27 mouse cellular contexts compared by ENCODE assay signal in genomic region chr2:17181597-17181996, GRCm38 (mm10).
DNase-seq lines count a peak whose midpoint lies in the region; ATAC-seq and TF ChIP-seq lines count a peak whose summit lies in the region.
"Had no signal": no experiment of that assay in that cellular context is flagged by ENCODE, and none has a peak within 500 bp of the region (broad histone marks: within the 10 kb centered on the region; RNA-seq: fewer than 3 reads in every experiment).

No protein-coding gene starts in this region.

- no peak for DNase-seq in lung, embryonic 14.5 days
- no peak for DNase-seq in lung, adult 2 months
- DNase-seq in ES-CJ7 (ENCODE audit: low read depth, low spot score): peak; percentile 37
- peak; percentile 5 for DNase-seq in brain, embryonic 14.5 days (ENCODE audit: low read depth)
- DNase-seq in kidney, adult 11 months: no peak
- DNase-seq: adrenal gland, adult 8-10 months; cerebellum, adult 8-10 months; cerebellum, postnatal 25 days; gastrocnemius, adult 2 months; gastrocnemius, postnatal 36 days; heart, postnatal 14 days; kidney, postnatal 4 days; layer of hippocampus, adult 9-11 months; lung, adult 18-20 months; right cerebral cortex, postnatal 4 days; thymus, adult 2 months; thymus, postnatal 36 days had no signal

- no peaks in the 10 kb centered on the region for H3K4me1 ChIP-seq in intestine, postnatal 0 days (replicated peaks; ENCODE audit: control insufficient read depth, insufficient read depth, low read length)
- no peaks in the 10 kb centered on the region for H3K4me1 ChIP-seq in intestine, embryonic 16.5 days (ENCODE audit: control insufficient read depth, insufficient read depth, low read length)
- H3K4me1 ChIP-seq in lung, embryonic 14.5 days (ENCODE audit: insufficient read depth): no peaks in the 10 kb centered on the region
- no peaks in the 10 kb centered on the region for H3K4me1 ChIP-seq in lung, adult 2 months (ENCODE audit: control insufficient read depth, insufficient read depth, low read length)
- H3K4me1 ChIP-seq: forebrain, embryonic 15.5 days; hindbrain, embryonic 10.5 days; hindbrain, embryonic 15.5 days; intestine, embryonic 15.5 days; limb, embryonic 13.5 days; liver, embryonic 12.5 days; neural tube, embryonic 13.5 days had no signal

- no peak for ATAC-seq in intestine, postnatal 0 days
- no peak for ATAC-seq in intestine, embryonic 16.5 days
- ATAC-seq in lung, embryonic 14.5 days (ENCODE audit: insufficient read depth): no peak
- ATAC-seq: forebrain, embryonic 15.5 days; intestine, embryonic 15.5 days; liver, embryonic 12.5 days had no signal

- no peaks in the 10 kb centered on the region for H3K36me3 ChIP-seq in intestine, postnatal 0 days (ENCODE audit: control insufficient read depth, insufficient read depth)
- no peaks in the 10 kb centered on the region for H3K36me3 ChIP-seq in intestine, embryonic 16.5 days (ENCODE audit: control insufficient read depth, insufficient read depth, low read length)
- no peaks in the 10 kb centered on the region for H3K36me3 ChIP-seq in lung, embryonic 14.5 days (ENCODE audit: insufficient read depth)
- H3K36me3 ChIP-seq: forebrain, embryonic 15.5 days; hindbrain, embryonic 10.5 days; hindbrain, embryonic 15.5 days; intestine, embryonic 15.5 days; limb, embryonic 13.5 days; liver, embryonic 12.5 days; neural tube, embryonic 13.5 days had no signal

- 80% methylated on average over 2 of the region's 2 CpGs for WGBS in intestine, postnatal 0 days
- 87% methylated on average over 2 of the region's 2 CpGs for WGBS in intestine, embryonic 16.5 days
- WGBS in lung, embryonic 14.5 days: 90% methylated on average over 2 of the region's 2 CpGs
- WGBS in lung, adult 2 months: 88% methylated on average over 2 of the region's 2 CpGs

- no peaks in the 10 kb centered on the region for H3K9me3 ChIP-seq in intestine, postnatal 0 days (ENCODE audit: control insufficient read depth)
- no peaks in the 10 kb centered on the region for H3K9me3 ChIP-seq in intestine, embryonic 16.5 days (ENCODE audit: control insufficient read depth, low read length)
- no peaks in the 10 kb centered on the region for H3K9me3 ChIP-seq in lung, embryonic 14.5 days (ENCODE audit: low read depth, low read length)
- H3K9me3 ChIP-seq: forebrain, embryonic 15.5 days; hindbrain, embryonic 10.5 days; hindbrain, embryonic 15.5 days; intestine, embryonic 15.5 days; limb, embryonic 13.5 days; liver, embryonic 12.5 days; neural tube, embryonic 13.5 days had no signal

- TF ChIP-seq CTCF in intestine, postnatal 0 days (IDR thresholded peaks at IDR 0.05; ENCODE audit: low read depth): peak; percentile 17; the same call in 1 of the 2 replicates
- TF ChIP-seq CTCF in lung, embryonic 14.5 days (IDR thresholded peaks at IDR 0.05; ENCODE audit: low read depth): peak; percentile 39; the same call in 1 of the 2 replicates
- TF ChIP-seq CTCF in lung, adult 2 months (IDR thresholded peaks at IDR 0.05; ENCODE audit: insufficient read depth, low read length): no peak
- no peak for TF ChIP-seq CTCF in brain, embryonic 14.5 days (IDR thresholded peaks at IDR 0.05; ENCODE audit: borderline replicate concordance, extremely low read depth, insufficient read depth, insufficient read length)

- no peak overlapping the region for H3K4me3 ChIP-seq in intestine, postnatal 0 days (ENCODE audit: low read depth, low read length)
- H3K4me3 ChIP-seq in intestine, embryonic 16.5 days (ENCODE audit: low read length): no peak overlapping the region
- H3K4me3 ChIP-seq in lung, embryonic 14.5 days (ENCODE audit: low read depth, low read length): no peak overlapping the region
- no peak overlapping the region for H3K4me3 ChIP-seq in lung, adult 2 months (replicated peaks; ENCODE audit: extremely low read depth, low read depth, low read length)
- H3K4me3 ChIP-seq: forebrain, embryonic 15.5 days; gastrocnemius, adult 2 months; hindbrain, embryonic 10.5 days; hindbrain, embryonic 15.5 days; intestine, embryonic 15.5 days; limb, embryonic 13.5 days; liver, embryonic 12.5 days; neural tube, embryonic 13.5 days had no signal

- TF ChIP-seq POLR2A in lung, adult 2 months (IDR thresholded peaks at IDR 0.05; ENCODE audit: borderline replicate concordance, extremely low read depth, low read depth, low read length): no peak
- no peak for TF ChIP-seq POLR2A in brain, embryonic 14.5 days (IDR thresholded peaks at IDR 0.05; ENCODE audit: borderline replicate concordance, extremely low read depth, insufficient read depth, insufficient read length, poor library complexity, severe bottlenecking)

- H3K27me3 ChIP-seq in intestine, postnatal 0 days (replicated peaks; ENCODE audit: control insufficient read depth, insufficient read depth, low read length): no peaks in the 10 kb centered on the region
- no peaks in the 10 kb centered on the region for H3K27me3 ChIP-seq in intestine, embryonic 16.5 days (replicated peaks; ENCODE audit: control insufficient read depth, insufficient read depth, low read length)
- no peaks in the 10 kb centered on the region for H3K27me3 ChIP-seq in lung, embryonic 14.5 days (ENCODE audit: insufficient read depth, low read length)
- H3K27me3 ChIP-seq: forebrain, embryonic 15.5 days; hindbrain, embryonic 15.5 days; intestine, embryonic 15.5 days; limb, embryonic 13.5 days; liver, embryonic 12.5 days; neural tube, embryonic 13.5 days had no signal

- H3K9ac ChIP-seq in intestine, postnatal 0 days (ENCODE audit: low read depth, low read length): no peak overlapping the region
- no peak overlapping the region for H3K9ac ChIP-seq in intestine, embryonic 16.5 days (ENCODE audit: low read depth, low read length)
- no peak overlapping the region for H3K9ac ChIP-seq in lung, embryonic 14.5 days
- H3K9ac ChIP-seq: forebrain, embryonic 15.5 days; hindbrain, embryonic 15.5 days; intestine, embryonic 15.5 days; limb, embryonic 13.5 days; liver, embryonic 12.5 days; neural tube, embryonic 13.5 days had no signal

- H3K4me2 ChIP-seq in intestine, postnatal 0 days (replicated peaks; ENCODE audit: low read depth): no peak overlapping the region
- H3K4me2 ChIP-seq in intestine, embryonic 16.5 days (ENCODE audit: low read depth, low read length): no peak overlapping the region
- H3K4me2 ChIP-seq in lung, embryonic 14.5 days: no peak overlapping the region
- H3K4me2 ChIP-seq: forebrain, embryonic 15.5 days; hindbrain, embryonic 15.5 days; intestine, embryonic 15.5 days; limb, embryonic 13.5 days; liver, embryonic 12.5 days; midbrain, embryonic 11.5 days; neural tube, embryonic 13.5 days had no signal

- H3K27ac ChIP-seq in intestine, postnatal 0 days (ENCODE audit: low read depth, low read length): no peak overlapping the region
- no peak overlapping the region for H3K27ac ChIP-seq in intestine, embryonic 16.5 days (ENCODE audit: low read length)
- H3K27ac ChIP-seq in lung, embryonic 14.5 days (ENCODE audit: low read depth): no peak overlapping the region
- H3K27ac ChIP-seq: forebrain, embryonic 15.5 days; gastrocnemius, adult 2 months; hindbrain, embryonic 10.5 days; hindbrain, embryonic 15.5 days; intestine, embryonic 15.5 days; limb, embryonic 13.5 days; liver, embryonic 12.5 days; neural tube, embryonic 13.5 days had no signal

Comparison
In these comparisons a context has a peak if more than half of its experiments do, and no peak if none do; other contexts are left out.
1. CTCF ChIP-seq: peak in intestine, postnatal 0 days (single experiment) and lung, embryonic 14.5 days (single experiment); none in lung, adult 2 months (single experiment) and brain, embryonic 14.5 days (single experiment).
2. DNase-seq: peak in ES-CJ7 (single experiment) and brain, embryonic 14.5 days (single experiment); none in lung, embryonic 14.5 days (single experiment), lung, adult 2 months (single experiment) and kidney, adult 11 months (single experiment).